Mouse (Mus musculus): ENCODE measurements around the gene Dgkd. TPM values are rescaled to one million over a fixed set of nuclear protein-coding genes. Genes with fewer than 3 reads are reported as not detected.

The Dgkd gene
- polyA plus RNA-seq, 1 experiment from 2014 or later, result 42.7 TPM

DNA sequence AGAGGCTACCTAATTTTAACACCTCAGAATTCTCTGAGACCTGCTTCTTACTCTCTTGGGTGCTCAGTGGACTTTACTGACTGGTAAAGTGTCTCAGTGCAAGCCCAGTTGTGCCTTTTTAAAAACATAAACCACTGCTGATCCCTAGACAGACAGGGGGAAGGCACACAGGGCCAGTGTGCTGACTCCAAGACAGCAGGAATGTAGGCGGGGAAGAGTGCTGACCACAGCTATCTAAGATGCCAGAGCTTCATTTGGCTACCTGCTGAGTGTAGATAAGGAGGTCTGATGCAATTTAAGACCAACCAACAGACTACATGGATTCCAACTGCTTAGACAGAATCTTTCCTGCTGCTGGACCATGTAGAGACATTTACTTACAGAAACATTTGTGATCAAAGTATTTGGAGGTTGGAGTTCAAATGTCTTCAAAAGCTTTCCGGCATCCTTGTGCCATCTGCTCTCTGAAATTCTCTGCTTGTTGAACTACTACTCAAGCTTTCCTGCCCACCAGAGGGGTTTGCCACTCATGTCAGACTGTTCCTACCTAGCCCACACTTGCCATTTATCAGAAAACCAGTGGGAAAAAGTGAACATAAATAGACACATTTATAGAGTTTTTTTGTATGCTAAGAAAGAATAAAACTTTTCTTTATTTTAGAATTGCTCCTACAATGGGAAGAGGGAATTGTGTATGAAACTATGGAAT is 108.5 kb downstream of the Dgkd start:
- Histone ChIP-seq H3K4me1 (replicated peaks) (no peaks in the 10 kb centered on the region), H3K36me3 (peaks cover 68% of the 10 kb centered on the region), H3K4me3 (no peak overlapping the region), H3K4me2 (no peak overlapping the region), H3K9me3 (no peaks in the 10 kb centered on the region), H3K9ac (no peak overlapping the region), H3K27ac (no peak overlapping the region), H3K27me3 (no peaks in the 10 kb centered on the region)
- no peak for ATAC-seq (ENCODE audit: low FRiP score)
- 85% methylated on average over 2 of the region's 2 CpGs for WGBS

DNA sequence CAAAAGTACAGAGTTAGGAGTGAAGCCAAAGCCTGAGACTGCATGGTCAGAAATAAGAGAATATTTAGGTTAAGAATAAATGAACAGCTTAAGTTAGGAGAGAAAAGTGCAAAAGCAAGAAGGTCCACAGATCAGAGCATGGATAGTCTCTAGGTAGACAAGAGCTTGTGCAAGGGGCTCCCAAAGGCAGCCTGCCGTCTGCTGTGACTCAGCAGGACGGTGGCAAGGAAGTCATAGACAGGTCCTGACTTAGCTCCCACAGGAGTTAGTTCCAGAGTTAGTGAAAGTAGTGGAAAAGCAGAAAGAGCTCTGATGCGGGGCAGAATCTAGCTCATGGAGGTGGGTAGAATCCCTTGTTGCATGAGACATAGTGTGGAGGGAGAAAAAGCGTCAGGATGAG is 117.3 kb downstream of the Dgkd start:
- 91% methylated on average over 4 of the region's 4 CpGs for WGBS
- H3K4me2 ChIP-seq, result no peak overlapping the region
- ATAC-seq (ENCODE audit: low FRiP score), result no peak
- no peak overlapping the region for H3K4me3 ChIP-seq
- H3K9me3 ChIP-seq, result no peaks in the 10 kb centered on the region
- H3K9ac ChIP-seq, result no peak overlapping the region
- no peak overlapping the region for H3K27ac ChIP-seq
- H3K27me3 ChIP-seq, result no peaks in the 10 kb centered on the region
- H3K36me3 ChIP-seq, result peaks cover 55% of the 10 kb centered on the region
- no peaks in the 10 kb centered on the region for H3K4me1 ChIP-seq (replicated peaks)

DNA sequence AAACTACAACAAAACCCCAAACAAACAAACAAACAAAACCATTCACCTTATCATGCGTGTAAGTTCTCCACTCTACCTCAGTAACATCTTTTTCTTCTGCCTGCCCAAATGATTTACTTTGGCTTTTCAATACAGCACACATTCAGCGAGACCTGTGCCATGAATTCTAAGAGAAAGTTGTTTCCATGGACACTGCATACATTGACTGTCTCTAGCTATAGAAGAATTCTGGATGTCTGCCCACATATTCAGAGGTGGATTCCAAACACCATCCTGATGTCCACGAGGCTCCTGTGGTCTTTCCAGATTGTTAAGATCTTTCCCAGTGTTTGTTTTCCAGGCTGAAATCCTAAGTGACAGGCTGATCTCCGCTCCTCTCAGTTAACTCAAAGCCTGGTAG is 129.2 kb downstream of the Dgkd start:
- ATAC-seq (ENCODE audit: low FRiP score), result no peak
- no peak overlapping the region for H3K27ac ChIP-seq
- no peak overlapping the region for H3K9ac ChIP-seq
- WGBS, result 68% methylated on average over 4 of the region's 4 CpGs
- no peaks in the 10 kb centered on the region for H3K4me1 ChIP-seq (replicated peaks)
- H3K9me3 ChIP-seq, result no peaks in the 10 kb centered on the region
- peaks cover 76% of the 10 kb centered on the region for H3K36me3 ChIP-seq
- H3K27me3 ChIP-seq, result no peaks in the 10 kb centered on the region
- no peak overlapping the region for H3K4me3 ChIP-seq
- H3K4me2 ChIP-seq, result no peak overlapping the region

DNA sequence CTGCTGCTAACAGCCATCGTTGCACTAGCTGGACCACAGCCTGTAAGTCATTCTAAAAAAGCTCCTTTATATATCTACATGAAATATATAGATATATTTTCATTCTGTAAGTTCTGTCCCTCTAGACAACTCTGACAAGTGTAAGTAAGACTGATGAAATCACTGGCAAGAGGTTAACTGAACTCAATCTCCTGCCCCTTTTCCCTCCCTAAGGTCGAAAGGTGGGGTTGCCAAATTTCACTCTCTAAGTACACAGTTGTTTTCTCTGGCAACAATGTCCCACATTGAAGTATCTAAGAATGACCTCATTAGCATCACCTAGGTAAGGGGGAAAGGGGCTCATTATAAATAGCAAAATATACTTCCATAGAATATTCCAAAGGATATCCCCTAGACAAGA is 139.6 kb downstream of the Dgkd start:
- WGBS, result 93% methylated on average over 2 of the region's 2 CpGs
- ATAC-seq (ENCODE audit: low FRiP score), result no peak

More for the DNA sequence above, 139.6 kb downstream of the Dgkd start:
- Histone ChIP-seq H3K4me1 (replicated peaks) (no peaks in the 10 kb centered on the region), H3K4me2 (no peak overlapping the region), H3K36me3 (peaks cover 83% of the 10 kb centered on the region), H3K27ac (no peak overlapping the region), H3K9ac (no peak overlapping the region), H3K27me3 (no peaks in the 10 kb centered on the region), H3K9me3 (no peaks in the 10 kb centered on the region), H3K4me3 (no peak overlapping the region)

Other genes with a start within 250 kb of the Dgkd start
- 4.0 and 4.1 TPM in 2 replicates for gene Inpp5d, start 233.0 kb upstream of the Dgkd start, polyA plus RNA-seq (2015; fragmentation: Nextera tagmentation; extraction: Ambion mirVana)
- 64.3 and 65.1 TPM in 2 replicates for gene Atg16l1, start 97.4 kb upstream of the Dgkd start, polyA plus RNA-seq (2015; fragmentation: Nextera tagmentation; extraction: Ambion mirVana)
- 2.5 and 2.9 TPM in 2 replicates for gene Sag, start 49.6 kb upstream of the Dgkd start, polyA plus RNA-seq (2015; fragmentation: Nextera tagmentation; extraction: Ambion mirVana)
- 26.5 and 26.6 TPM in 2 replicates for gene Usp40, start 155.3 kb downstream of the Dgkd start, polyA plus RNA-seq (2015; fragmentation: Nextera tagmentation; extraction: Ambion mirVana)
- not detected in 2 replicates for gene Ugt1a10, start 202.1 kb downstream of the Dgkd start, polyA plus RNA-seq (2015; fragmentation: Nextera tagmentation; extraction: Ambion mirVana)
- not detected in 2 replicates for gene Ugt1a9, start 217.5 kb downstream of the Dgkd start, polyA plus RNA-seq (2015; fragmentation: Nextera tagmentation; extraction: Ambion mirVana)
- not detected in 2 replicates for gene Ugt1a8, start 234.5 kb downstream of the Dgkd start, polyA plus RNA-seq (2015; fragmentation: Nextera tagmentation; extraction: Ambion mirVana)
- 1.1 and 2.1 TPM in 2 replicates for gene Ugt1a7c, start 241.8 kb downstream of the Dgkd start, polyA plus RNA-seq (2015; fragmentation: Nextera tagmentation; extraction: Ambion mirVana)
- 0.54 and 2.2 TPM in 2 replicates for gene Ugt1a6b, start 250.0 kb downstream of the Dgkd start, polyA plus RNA-seq (2015; fragmentation: Nextera tagmentation; extraction: Ambion mirVana)

All from hindbrain, embryonic 13.5 days (tissue).